Mouse (Mus musculus) layer of hippocampus, adult 2 months (tissue): ENCODE measurements at regions not wholly inside any gene's neighbourhood (a gene's known extent, or its start where the extent isn't known, plus 50 kb on each side); places are given as distances from the start of the nearest gene placed in this dataset.

Experiments used
- DNase-seq, 2 experiments: peaks; one replicate each; pipeline ENCODE4 v3.0.0; 2022; ENCODE audit warnings: low spot score in 2 of 2
- H3K27ac ChIP-seq: fragments of 200-600 bp; 2 replicates; pipeline ENCODE4 v1.8.1; 2022
- H3K4me3 ChIP-seq: fragments of 200-600 bp; 2 replicates; pipeline ENCODE4 v1.8.1; 2022; ENCODE audit warnings: mild to moderate bottlenecking
- CTCF ChIP-seq: fragments of 200-600 bp; conservative IDR thresholded peaks from 2 replicates; pipeline ENCODE4 v1.8.1; 2022; ENCODE audit warnings: antibody characterized with exemption, mild to moderate bottlenecking, moderate library complexity

DNA sequence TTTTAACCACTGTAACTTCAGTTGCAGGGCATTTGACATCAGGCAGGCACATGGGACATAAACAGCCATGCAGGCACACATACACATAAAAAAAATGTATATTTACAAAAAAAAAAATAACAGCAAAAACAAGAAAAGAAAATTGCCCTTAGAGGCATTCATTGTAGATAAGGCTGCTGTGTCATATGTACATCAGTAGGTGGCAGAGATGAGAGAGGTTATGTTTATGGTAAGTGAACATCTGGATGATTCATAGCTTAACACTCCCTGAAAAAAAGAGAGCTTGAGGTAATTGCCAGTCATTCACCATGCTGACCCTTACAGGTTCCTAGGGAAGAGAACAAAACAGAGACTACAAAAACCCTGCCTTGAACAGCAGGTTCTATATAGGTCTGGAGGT, 1181.8 kb downstream of the Pcdh19 start:
- DNase-seq = no peak
- peak; percentile 35; the same call in 1 of the 2 replicates for TF ChIP-seq CTCF
- H3K27ac ChIP-seq = no peak overlapping the region
- no peak overlapping the region for H3K4me3 ChIP-seq
